Mouse (Mus musculus) frontal cortex, postnatal 10 days (tissue): ENCODE data around the gene Zswim8.

Experiments
- DNase-seq, 2 experiments: peaks; one replicate each; pipeline ENCODE4 v3.0.0; 2022; ENCODE audit warnings: low spot score in 2 of 2, mixed read lengths in 1 of 2

The Zswim8 gene

GRCm38 (mm10) chr14:20707201-20708190 is at the start of gene Zswim8:
Zswim8 (plus strand) TSS chr14:20707552.
- DNase-seq = peak; percentile 76 to 89

- no peak for DNase-seq
These were observed 49.0 kb upstream of the Zswim8 start for GRCm38 (mm10) chr14:20658326-20658725.

GRCm38 (mm10) chr14:20658902-20659301 is 48.5 kb upstream of the Zswim8 start:
- no peak for DNase-seq

GRCm38 (mm10) chr14:20659687-20660086 is 47.7 kb upstream of the Zswim8 start:
- DNase-seq = no peak

GRCm38 (mm10) chr14:20660827-20661660 is 46.3 kb upstream of the Zswim8 start:
- peak; percentile 90 to 91 for DNase-seq

GRCm38 (mm10) chr14:20661661-20662331 is 45.6 kb upstream of the Zswim8 start:
- DNase-seq = no peak

GRCm38 (mm10) chr14:20662740-20663139 is 44.6 kb upstream of the Zswim8 start:
- DNase-seq = no peak

- DNase-seq = no peak
These were observed 43.8 kb upstream of the Zswim8 start for GRCm38 (mm10) chr14:20663601-20664000.

GRCm38 (mm10) chr14:20664436-20664835 is 42.9 kb upstream of the Zswim8 start:
- no peak for DNase-seq

- no peak for DNase-seq
These were observed 39.9 kb upstream of the Zswim8 start for GRCm38 (mm10) chr14:20667469-20667868.

GRCm38 (mm10) chr14:20668154-20668810 is 39.1 kb upstream of the Zswim8 start, which contains the start of gene Synpo2l:
Synpo2l (minus strand) TSS chr14:20668354.
- DNase-seq = no peak

- DNase-seq = no peak
These were observed 34.4 kb upstream of the Zswim8 start for GRCm38 (mm10) chr14:20672990-20673389.

GRCm38 (mm10) chr14:20673735-20674063 is 33.7 kb upstream of the Zswim8 start:
- peak in 1 of 2 experiments; percentile 44 for DNase-seq

GRCm38 (mm10) chr14:20674064-20674833 is 33.1 kb upstream of the Zswim8 start, which contains the start of gene Sec24c:
Sec24c (plus strand) TSS chr14:20674308.
- peak; percentile 93 to 97 for DNase-seq

- DNase-seq = no peak
These were observed 29.4 kb upstream of the Zswim8 start for GRCm38 (mm10) chr14:20677906-20678305.

GRCm38 (mm10) chr14:20681742-20682141 is 25.6 kb upstream of the Zswim8 start:
- DNase-seq = no peak

GRCm38 (mm10) chr14:20682498-20682897 is 24.9 kb upstream of the Zswim8 start:
- DNase-seq = no peak

- DNase-seq = no peak
These were observed 20.8 kb upstream of the Zswim8 start for GRCm38 (mm10) chr14:20686576-20686975.

- DNase-seq = no peak
These were observed 18.3 kb upstream of the Zswim8 start for GRCm38 (mm10) chr14:20689009-20689408.

- DNase-seq = no peak
These were observed 15.6 kb upstream of the Zswim8 start for GRCm38 (mm10) chr14:20691772-20692171.
